Mouse (Mus musculus) myocyte (in vitro differentiated cells): ENCODE measurements at regions not wholly inside any gene's neighbourhood (a gene's known extent, or its start where the extent isn't known, plus 50 kb on each side); places are given as distances from the start of the nearest gene placed in this dataset.

Experiments used
- H3K27me3 ChIP-seq: one replicate; pipeline ENCODE4 v1.6.1; 2011; ENCODE audit not compliant: control insufficient read depth, insufficient read depth, insufficient read length
- H3K36me3 ChIP-seq: one replicate; pipeline ENCODE4 v1.6.1; 2011; ENCODE audit not compliant: control insufficient read depth, insufficient read depth
- H3K4me2 ChIP-seq: one replicate; pipeline ENCODE4 v1.6.1; 2011; ENCODE audit warnings: low read depth, control low read depth
- H3K4me3 ChIP-seq: one replicate; pipeline ENCODE4 v1.5.1; 2011; ENCODE audit warnings: mild to moderate bottlenecking, control low read depth, moderate library complexity
- H3K79me2 ChIP-seq: one replicate; pipeline ENCODE4 v1.6.1; 2011; ENCODE audit not compliant: control insufficient read depth, insufficient read depth
- H3ac ChIP-seq: one replicate; pipeline ENCODE4 v1.6.1; 2011; ENCODE audit not compliant: control insufficient read depth, insufficient read length
- CEBPB ChIP-seq: IDR thresholded peaks from 2 replicates; pipeline ENCODE4 v1.6.1; 2011; ENCODE audit warnings: mild to moderate bottlenecking, moderate library complexity; ENCODE audit not compliant: poor library complexity, insufficient read depth, severe bottlenecking
- E2F4 ChIP-seq: IDR thresholded peaks from one replicate; pipeline ENCODE4 v1.6.1; 2011; ENCODE audit warnings: mild to moderate bottlenecking, control low read depth, moderate library complexity; ENCODE audit not compliant: insufficient read depth
- MAX ChIP-seq: IDR thresholded peaks from one replicate; pipeline ENCODE4 v1.6.1; 2011; ENCODE audit warnings: low read depth, mild to moderate bottlenecking, control low read depth
- MYOD1 ChIP-seq, 3 experiments: IDR thresholded peaks; one replicate each; pipeline ENCODE4 v1.6.1; 2011; ENCODE audit warnings: control low read depth in 2 of 3, low read depth in 2 of 3, mild to moderate bottlenecking in 2 of 3, moderate library complexity in 1 of 3; ENCODE audit not compliant: insufficient read length in 2 of 3, control insufficient read depth in 1 of 3
- MYOG ChIP-seq, 3 experiments: IDR thresholded peaks; one replicate each; pipeline ENCODE4 v1.6.1; 2011; ENCODE audit warnings: control low read depth in 2 of 3, low read depth in 2 of 3, mild to moderate bottlenecking in 2 of 3; ENCODE audit not compliant: insufficient read length in 2 of 3, control insufficient read depth in 1 of 3, insufficient read depth in 1 of 3
- POLR2A ChIP-seq: IDR thresholded peaks from one replicate; pipeline ENCODE4 v1.6.1; 2011; ENCODE audit warnings: low read depth, mild to moderate bottlenecking, control low read depth, moderate library complexity; ENCODE audit not compliant: insufficient read length
- POLR2AphosphoS2 ChIP-seq: IDR thresholded peaks from one replicate; pipeline ENCODE4 v1.6.1; 2011; ENCODE audit warnings: low read depth, control low read depth; ENCODE audit not compliant: insufficient read length
- REST ChIP-seq: IDR thresholded peaks from one replicate; pipeline ENCODE4 v1.6.1; 2011; ENCODE audit warnings: mild to moderate bottlenecking, control low read depth, moderate library complexity; ENCODE audit not compliant: insufficient read depth, insufficient read length
- SRF ChIP-seq: IDR thresholded peaks from one replicate; pipeline ENCODE4 v1.6.1; 2011; ENCODE audit warnings: low read depth; ENCODE audit not compliant: control insufficient read depth, insufficient read length
- TCF12 ChIP-seq: IDR thresholded peaks from one replicate; pipeline ENCODE4 v1.6.1; 2011; ENCODE audit warnings: mild to moderate bottlenecking, control low read depth; ENCODE audit not compliant: poor library complexity, insufficient read depth, severe bottlenecking
- TCF3 ChIP-seq: IDR thresholded peaks from one replicate; pipeline ENCODE4 v1.6.1; 2011; ENCODE audit warnings: low read depth, control low read depth; ENCODE audit not compliant: insufficient read length
- USF1 ChIP-seq: IDR thresholded peaks from one replicate; pipeline ENCODE4 v1.6.1; 2011; ENCODE audit warnings: low read depth, mild to moderate bottlenecking, control low read depth, moderate library complexity

- Histone ChIP-seq H3K4me3 (no peak overlapping the region), H3K36me3 (no peaks in the 10 kb centered on the region), H3K79me2 (no peaks in the 10 kb centered on the region), H3K27me3 (no peaks in the 10 kb centered on the region), H3ac (no peak overlapping the region), H3K4me2 (no peak overlapping the region)
- TF ChIP-seq MAX = no peak
- TF ChIP-seq REST = no peak
- no peak for TF ChIP-seq MYOG (IDR thresholded peaks at IDR 0.05; ENCODE audit: control insufficient read depth in 1 of 3, insufficient read depth in 1 of 3, insufficient read length in 2 of 3, low read depth in 2 of 3)
- no peak for TF ChIP-seq POLR2A
- no peak for TF ChIP-seq POLR2AphosphoS2
- TF ChIP-seq SRF = no peak
- TF ChIP-seq CEBPB = no peak
- no peak for TF ChIP-seq TCF12
- no peak for TF ChIP-seq E2F4
These were observed 484.5 kb downstream of the Ptprc start for GRCm38 (mm10) chr1:137690860-137691595.

- no peak overlapping the region for H3K4me3 ChIP-seq
- no peak overlapping the region for H3ac ChIP-seq
- TF ChIP-seq POLR2A (no peak), MYOG (IDR thresholded peaks at IDR 0.05; ENCODE audit: control insufficient read depth in 1 of 3, insufficient read depth in 1 of 3, insufficient read length in 2 of 3, low read depth in 2 of 3) (no peak)
- H3K27me3 ChIP-seq = no peaks in the 10 kb centered on the region
- H3K79me2 ChIP-seq = no peaks in the 10 kb centered on the region
- no peaks in the 10 kb centered on the region for H3K36me3 ChIP-seq
- no peak overlapping the region for H3K4me2 ChIP-seq
These were observed 504.9 kb downstream of the Ptprc start for GRCm38 (mm10) chr1:137670650-137671049.

DNA sequence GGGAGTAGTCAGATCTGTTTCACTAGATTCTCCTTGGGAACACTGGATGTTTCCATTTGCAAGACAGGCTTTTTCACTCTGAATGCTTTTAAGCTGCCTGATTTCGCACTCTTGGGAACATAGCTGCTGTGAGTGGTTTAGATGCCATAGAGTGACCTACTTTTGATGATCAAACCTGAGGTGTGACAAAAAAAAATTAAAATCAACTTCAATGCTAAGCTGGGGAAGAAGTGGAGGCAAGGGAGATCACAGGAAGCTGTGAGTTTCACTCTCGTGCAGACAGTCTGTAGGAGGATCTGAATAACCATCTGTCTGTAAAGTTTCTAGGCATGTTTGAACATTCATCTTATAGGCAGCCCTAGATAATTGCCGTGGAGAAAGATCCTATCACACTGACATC lies 505.7 kb downstream of the Ptprc start:
- H3K4me3 ChIP-seq = no peak overlapping the region
- no peaks in the 10 kb centered on the region for H3K79me2 ChIP-seq
- no peaks in the 10 kb centered on the region for H3K36me3 ChIP-seq
- TF ChIP-seq E2F4 (no peak), POLR2AphosphoS2 (no peak), MAX (no peak), USF1 (no peak), MYOD1 (IDR thresholded peaks at IDR 0.05; ENCODE audit: control insufficient read depth in 1 of 3, insufficient read length in 2 of 3, low read depth in 2 of 3) (no peak), POLR2A (no peak), MYOG (IDR thresholded peaks at IDR 0.05; ENCODE audit: control insufficient read depth in 1 of 3, insufficient read depth in 1 of 3, insufficient read length in 2 of 3, low read depth in 2 of 3) (no peak), REST (no peak), TCF12 (no peak), TCF3 (no peak), SRF (no peak), CEBPB (no peak)
- no peak overlapping the region for H3ac ChIP-seq
- H3K27me3 ChIP-seq = no peaks in the 10 kb centered on the region
- H3K4me2 ChIP-seq = no peak overlapping the region

DNA sequence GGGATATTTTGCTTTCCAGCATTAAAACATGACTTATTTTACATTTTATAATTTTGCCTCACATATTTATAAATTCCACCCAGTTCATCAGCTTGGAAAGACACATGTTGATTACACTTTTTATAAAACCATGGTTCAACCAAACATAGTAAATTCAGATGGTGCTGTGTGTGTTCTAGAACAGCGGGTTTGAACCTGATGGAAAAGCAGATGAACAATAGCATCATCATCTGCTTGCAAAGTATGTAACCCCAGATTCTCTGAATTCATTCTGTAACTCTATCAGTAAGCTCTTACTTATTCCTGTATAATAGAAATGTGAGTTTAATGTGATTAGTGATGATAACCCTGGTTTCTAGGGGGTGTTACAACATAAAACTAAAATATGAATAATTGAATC lies 517.4 kb downstream of the Ptprc start:
- Histone ChIP-seq H3K27me3 (no peaks in the 10 kb centered on the region), H3K79me2 (no peaks in the 10 kb centered on the region), H3K4me2 (no peak overlapping the region), H3K36me3 (no peaks in the 10 kb centered on the region), H3K4me3 (no peak overlapping the region), H3ac (no peak overlapping the region)
- no peak for TF ChIP-seq TCF3
- TF ChIP-seq MAX = no peak
- TF ChIP-seq MYOD1 (IDR thresholded peaks at IDR 0.05; ENCODE audit: control insufficient read depth in 1 of 3, insufficient read length in 2 of 3, low read depth in 2 of 3) = no peak
- TF ChIP-seq CEBPB = no peak
- no peak for TF ChIP-seq SRF
- no peak for TF ChIP-seq TCF12
- no peak for TF ChIP-seq POLR2A
- no peak for TF ChIP-seq USF1
- no peak for TF ChIP-seq E2F4
- no peak for TF ChIP-seq MYOG (IDR thresholded peaks at IDR 0.05; ENCODE audit: control insufficient read depth in 1 of 3, insufficient read depth in 1 of 3, insufficient read length in 2 of 3, low read depth in 2 of 3)
- no peak for TF ChIP-seq POLR2AphosphoS2
- TF ChIP-seq REST = no peak

GRCm38 (mm10) chr1:137656900-137657458 lies 518.5 kb downstream of the Ptprc start:
- Histone ChIP-seq H3ac (no peak overlapping the region), H3K36me3 (no peaks in the 10 kb centered on the region), H3K4me3 (no peak overlapping the region), H3K79me2 (no peaks in the 10 kb centered on the region), H3K4me2 (peak overlapping the region; percentile 42), H3K27me3 (no peaks in the 10 kb centered on the region)
- no peak for TF ChIP-seq POLR2AphosphoS2
- no peak for TF ChIP-seq MYOG (IDR thresholded peaks at IDR 0.05; ENCODE audit: control insufficient read depth in 1 of 3, insufficient read depth in 1 of 3, insufficient read length in 2 of 3, low read depth in 2 of 3)
- no peak for TF ChIP-seq TCF12
- TF ChIP-seq USF1 = no peak
- TF ChIP-seq CEBPB = no peak
- TF ChIP-seq TCF3 = no peak
- no peak for TF ChIP-seq REST
- TF ChIP-seq MYOD1 (IDR thresholded peaks at IDR 0.05; ENCODE audit: control insufficient read depth in 1 of 3, insufficient read length in 2 of 3, low read depth in 2 of 3) = no peak
- TF ChIP-seq SRF = no peak
- no peak for TF ChIP-seq E2F4
- TF ChIP-seq POLR2A = no peak
- no peak for TF ChIP-seq MAX
